Mouse (Mus musculus) liver, adult 2 months (tissue): ENCODE data around the gene Wnk2. TPM values are rescaled to one million over a fixed set of nuclear protein-coding genes. Genes with fewer than 3 reads are reported as not detected.

Experiments
- DNase-seq: peaks from one replicate; pipeline ENCODE4 v3.0.0-alpha.2; 2011; ENCODE audit warnings: low read depth, low spot score; ENCODE audit errors: extremely low read depth
- H3K27ac ChIP-seq: fragments of 200-500 bp; replicated peaks from 2 replicates; pipeline ENCODE4 v1.5.1; 2012; ENCODE audit warnings: low read depth, mild to moderate bottlenecking, control low read depth, inconsistent platforms, low read length; ENCODE audit not compliant: insufficient read depth
- H3K27me3 ChIP-seq: fragments of 200-500 bp; 2 replicates; pipeline ENCODE4 v1.6.1; 2012; ENCODE audit warnings: mild to moderate bottlenecking, moderate library complexity, low read length, inconsistent platforms; ENCODE audit not compliant: control insufficient read depth, insufficient read depth
- H3K36me3 ChIP-seq: fragments of 200-500 bp; 2 replicates; pipeline ENCODE4 v1.6.1; 2012; ENCODE audit warnings: low read length, inconsistent platforms; ENCODE audit not compliant: control insufficient read depth, insufficient read depth
- H3K4me1 ChIP-seq: fragments of 200-500 bp; 2 replicates; pipeline ENCODE4 v1.6.1; 2011; ENCODE audit warnings: low read length; ENCODE audit not compliant: control insufficient read depth, insufficient read depth
- H3K4me3 ChIP-seq: fragments of 200-500 bp; 2 replicates; pipeline ENCODE4 v1.5.1; 2011; ENCODE audit warnings: low read depth, mild to moderate bottlenecking, control low read depth, low read length, moderate library complexity; ENCODE audit not compliant: insufficient read depth
- H3K79me2 ChIP-seq: fragments of 200-500 bp; 2 replicates; pipeline ENCODE4 v1.6.1; 2012; ENCODE audit warnings: inconsistent platforms, mild to moderate bottlenecking, low read length, moderate library complexity; ENCODE audit not compliant: control insufficient read depth, insufficient read depth
- H3K9ac ChIP-seq: fragments of 200-500 bp; 2 replicates; pipeline ENCODE4 v1.6.1; 2012; ENCODE audit warnings: low read depth, mild to moderate bottlenecking, control low read depth, inconsistent platforms, low read length
- CTCF ChIP-seq: fragments of 200-500 bp; IDR thresholded peaks from 2 replicates; pipeline ENCODE4 v1.5.1; 2011; ENCODE audit warnings: low read depth, low read length, control low read depth
- POLR2A ChIP-seq: fragments of 200-500 bp; IDR thresholded peaks from 2 replicates; pipeline ENCODE4 v1.6.1; 2011; ENCODE audit warnings: low read length, control low read depth; ENCODE audit not compliant: insufficient read depth; ENCODE audit errors: extremely low read depth
- WGBS: fragments of 180-500 bp; shearing (Covaris S2); methylation state at CpG from one replicate; pipeline ENCODE4 v1.1.7; 2018; 5-methylcytosine and 5-hydroxymethylcytosine counted together
- polyA plus RNA-seq: library from polyadenylated mRNA; depleted of rRNA; stranded (reverse); fragments of >200 nt; gene quantifications from 2 replicates; pipeline ENCODE4 v1.2.3, GENCODE M21; 2012
- total RNA-seq: library from RNA; depleted of rRNA; stranded (reverse); fragments of >200 nt; gene quantifications from 2 replicates; pipeline ENCODE4 v1.2.3, GENCODE M21; 2014

Wnk2 gene
- total and polyA plus RNA-seq, 2 experiments, result 0.09 to 0.15 TPM

DNA sequence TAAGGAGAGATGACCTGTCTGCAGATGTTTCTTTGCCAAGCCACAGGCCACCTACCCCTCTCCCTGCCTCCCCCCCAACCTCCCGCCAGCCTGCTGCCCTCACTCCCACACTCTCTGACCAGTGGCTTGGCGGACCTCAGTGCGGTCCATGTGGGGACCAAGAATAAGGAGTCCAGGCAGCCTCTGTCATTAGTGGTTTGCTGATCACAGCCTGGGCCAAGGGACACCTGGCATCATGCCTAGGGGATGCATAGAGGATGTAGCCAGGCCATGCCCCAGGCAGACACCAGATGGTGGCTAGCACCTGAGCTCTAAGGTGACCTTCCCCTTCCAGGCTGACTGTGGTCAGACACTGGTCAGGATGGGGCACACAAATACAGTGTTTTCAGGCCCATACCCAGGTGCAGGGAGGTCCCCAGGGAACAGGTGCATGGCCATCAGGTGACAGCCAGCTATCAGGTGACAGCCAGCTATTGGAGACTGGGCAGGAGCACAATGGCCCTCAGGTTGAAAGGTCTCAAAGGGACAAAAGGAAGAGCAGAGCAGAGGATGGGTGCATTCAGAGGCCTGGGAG is 33.7 kb upstream of the Wnk2 start:
- H3K9ac ChIP-seq, result no peak overlapping the region
- TF ChIP-seq CTCF (no peak), POLR2A (no peak)
- peaks cover 21% of the 10 kb centered on the region for H3K4me1 ChIP-seq
- no peaks in the 10 kb centered on the region for H3K79me2 ChIP-seq
- H3K27me3 ChIP-seq, result no peaks in the 10 kb centered on the region
- no peak overlapping the region for H3K27ac ChIP-seq
- DNase-seq, result no peak
- H3K36me3 ChIP-seq, result no peaks in the 10 kb centered on the region
- 90% methylated on average over 3 of the region's 3 CpGs for WGBS
- H3K4me3 ChIP-seq, result no peak overlapping the region

DNA sequence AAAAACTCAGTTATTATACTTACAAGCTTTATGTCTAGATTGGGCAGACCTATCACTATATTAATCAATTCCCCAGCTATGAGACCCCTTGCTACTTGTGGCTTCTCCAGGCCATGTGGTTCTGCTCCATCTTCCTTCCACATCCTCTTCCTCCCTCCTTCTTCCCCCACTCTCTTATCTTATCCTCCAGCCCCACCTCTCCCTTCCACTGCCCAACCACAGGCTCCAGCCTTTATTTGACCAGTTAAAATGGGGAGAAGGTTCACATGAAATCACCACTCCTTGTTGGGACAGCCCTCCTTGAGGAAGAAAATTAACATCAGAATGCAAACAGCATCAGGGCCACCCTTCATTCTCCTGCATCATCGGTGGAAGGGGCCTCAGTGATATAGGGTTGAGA is 32.9 kb upstream of the Wnk2 start:
- H3K9ac ChIP-seq, result no peak overlapping the region
- H3K79me2 ChIP-seq, result no peaks in the 10 kb centered on the region
- TF ChIP-seq CTCF (no peak), POLR2A (no peak)
- no peaks in the 10 kb centered on the region for H3K27me3 ChIP-seq
- no peak for DNase-seq
- no peak overlapping the region for H3K4me3 ChIP-seq
- 84% methylated on average over 1 of the region's 1 CpGs for WGBS
- H3K36me3 ChIP-seq, result no peaks in the 10 kb centered on the region
- H3K27ac ChIP-seq, result no peak overlapping the region
- H3K4me1 ChIP-seq, result peaks cover 19% of the 10 kb centered on the region

DNA sequence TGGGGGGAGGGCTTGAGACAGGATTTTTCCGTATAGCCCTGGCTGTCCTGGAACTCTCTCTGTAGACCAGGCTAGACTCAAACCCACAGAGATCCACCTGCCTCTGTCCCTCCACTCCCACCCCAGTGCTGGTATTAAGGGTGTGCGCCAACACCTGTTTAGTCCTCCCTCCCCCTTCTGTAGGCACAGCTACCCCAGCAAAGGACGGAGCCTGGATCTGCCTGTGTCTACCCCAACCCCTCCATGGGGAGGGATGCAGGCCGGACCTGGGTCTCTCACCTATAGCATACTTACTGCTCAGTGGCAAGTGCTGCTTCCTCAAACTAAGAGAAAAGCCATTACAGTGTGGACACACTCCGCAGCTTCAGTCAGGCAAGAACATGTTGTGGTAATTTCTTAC is 32.5 kb upstream of the Wnk2 start:
- no peak overlapping the region for H3K9ac ChIP-seq
- no peaks in the 10 kb centered on the region for H3K27me3 ChIP-seq
- DNase-seq, result no peak
- WGBS, result 97% methylated on average over 5 of the region's 5 CpGs
- no peaks in the 10 kb centered on the region for H3K36me3 ChIP-seq
- H3K27ac ChIP-seq, result no peak overlapping the region
- peaks cover 19% of the 10 kb centered on the region for H3K4me1 ChIP-seq
- H3K4me3 ChIP-seq, result no peak overlapping the region
- no peaks in the 10 kb centered on the region for H3K79me2 ChIP-seq
- no peak for TF ChIP-seq POLR2A
- no peak for TF ChIP-seq CTCF

DNA sequence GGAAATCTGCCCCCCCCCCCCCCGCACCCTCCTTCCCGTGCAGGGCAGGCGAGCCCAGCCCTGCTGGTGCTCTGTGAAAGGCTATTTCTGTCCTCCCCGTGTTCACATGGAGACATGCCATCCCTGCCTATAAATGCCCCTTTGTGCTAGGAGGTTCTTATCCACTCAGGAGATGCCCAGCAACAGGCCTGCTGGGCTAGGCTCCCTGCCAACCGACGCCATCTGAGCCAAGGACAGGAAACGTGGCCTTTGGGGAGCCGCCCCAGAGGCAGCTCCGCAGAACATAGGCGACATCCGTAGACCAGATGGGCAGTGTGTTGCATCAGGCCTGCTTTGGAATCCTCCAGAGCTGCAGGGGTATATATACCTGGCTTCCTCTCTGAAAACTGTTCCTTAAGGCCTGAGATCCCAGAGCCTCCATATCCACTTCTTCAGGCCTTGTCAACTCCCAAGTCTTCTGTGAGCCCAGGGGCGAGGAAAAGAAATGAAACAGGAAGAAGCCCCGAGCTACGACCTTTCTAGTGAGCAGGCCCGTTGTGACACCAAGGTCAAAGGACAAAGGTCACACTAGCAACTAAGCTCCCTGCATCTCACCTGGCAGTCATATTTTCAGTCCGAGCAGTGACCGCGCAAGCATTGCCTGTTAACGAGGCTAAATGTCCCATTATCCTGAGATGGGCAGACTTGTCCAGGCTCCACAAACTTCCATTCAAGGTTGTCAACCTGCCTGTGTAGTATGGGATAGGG is 31.2 kb upstream of the Wnk2 start:
- H3K4me1 ChIP-seq, result peaks cover 18% of the 10 kb centered on the region
- no peaks in the 10 kb centered on the region for H3K79me2 ChIP-seq
- WGBS, result 30% methylated on average over 19 of the region's 19 CpGs
- TF ChIP-seq POLR2A (no peak), CTCF (no peak)
- H3K36me3 ChIP-seq, result no peaks in the 10 kb centered on the region
- DNase-seq, result peak; percentile 79
- peak overlapping the region; percentile 4; the same call in 1 of the 2 replicates for H3K4me3 ChIP-seq
- peak overlapping the region; percentile 56 for H3K27ac ChIP-seq
- no peak overlapping the region for H3K9ac ChIP-seq
- H3K27me3 ChIP-seq, result no peaks in the 10 kb centered on the region

DNA sequence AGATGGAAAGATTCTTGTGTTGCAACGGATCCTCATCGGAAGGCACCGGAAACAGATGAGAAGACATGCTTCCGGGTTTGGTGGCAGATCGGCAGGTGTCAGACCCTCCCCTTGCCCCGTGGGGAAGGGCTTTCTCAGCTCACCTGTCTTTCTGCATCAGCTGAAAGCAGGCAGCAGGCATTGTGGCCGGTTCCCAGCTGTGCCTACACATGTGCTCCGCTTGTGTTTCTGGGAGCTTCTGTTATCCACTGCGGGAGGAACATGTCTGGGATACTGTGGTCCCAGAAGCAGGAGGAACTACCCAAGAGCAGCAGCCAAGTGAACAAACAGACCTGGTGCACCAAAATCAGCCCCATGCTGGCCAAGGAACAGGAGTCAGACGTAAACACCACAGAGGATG is 27.7 kb upstream of the Wnk2 start:
- Histone ChIP-seq H3K4me1 (peaks cover 16% of the 10 kb centered on the region), H3K27me3 (no peaks in the 10 kb centered on the region), H3K9ac (no peak overlapping the region), H3K79me2 (no peaks in the 10 kb centered on the region), H3K4me3 (no peak overlapping the region), H3K27ac (no peak overlapping the region), H3K36me3 (no peaks in the 10 kb centered on the region)
- no peak for DNase-seq
- no peak for TF ChIP-seq CTCF
- TF ChIP-seq POLR2A, result no peak
- WGBS, result 83% methylated on average over 10 of the region's 10 CpGs
